Mouse (Mus musculus): Measurements from ENCODE around the gene Chaf1a.

- TF ChIP-seq POLR2A (IDR thresholded peaks at IDR 0.05; ENCODE audit: control insufficient read depth, extremely low read depth, insufficient read depth, low read length, poor library complexity) (no peak), CTCF (IDR thresholded peaks at IDR 0.05; ENCODE audit: borderline replicate concordance, control insufficient read depth, extremely low read depth, insufficient read depth, low read length, poor library complexity) (peak; percentile 46; the same call in 1 of the 2 replicates)
Measured at GRCm38 (mm10) chr17:56098711-56099572, 58.7 kb downstream of the Chaf1a start.

Measured in thymus, adult 2 months (tissue).